Mouse (Mus musculus): ENCODE results near the gene Srek1ip1. TPM values are rescaled to one million over a fixed set of nuclear protein-coding genes. Genes with fewer than 3 reads are reported as not detected.

The Srek1ip1 gene
- total and polyA plus RNA-seq, 3 experiments: 9.7 to 47.8 (median 29.0) TPM

DNA sequence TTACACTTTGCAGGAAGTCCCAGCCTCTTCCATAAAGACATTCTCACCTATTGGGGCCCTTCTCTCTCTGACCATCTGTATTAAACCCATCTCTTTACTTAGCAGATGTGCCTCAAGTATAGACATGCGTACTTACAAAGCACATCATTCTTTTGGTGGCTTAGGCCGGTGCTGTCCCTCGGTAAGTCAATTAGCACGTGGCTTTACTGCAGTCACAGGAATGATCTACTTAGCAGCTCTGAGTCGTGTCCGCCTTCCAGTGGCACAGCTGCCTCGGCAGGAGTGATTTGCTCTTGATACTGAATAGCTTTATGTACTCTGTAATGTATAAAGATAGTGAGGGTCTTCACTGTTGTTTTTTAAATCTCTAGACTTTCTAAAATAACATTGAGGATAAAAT, 45.3 kb downstream of the Srek1ip1 start:
- in situ Hi-C loops (cut with MboI; ENCODE audit: low pct_ligation_motif_present, low pct_unique_long_range_greater_than_20kb, low sequenced_read_pairs): no loop called here
- Histone ChIP-seq H3K9me3 (replicated peaks; ENCODE audit: low read length) (no peaks in the 10 kb centered on the region), H3K9ac (ENCODE audit: insufficient read depth, low read depth) (no peak overlapping the region), H3K4me3 (replicated peaks in 1 of 3; ENCODE audit: low read depth in 2 of 3, low read length in 2 of 3, poor library complexity in 1 of 3) (no peak overlapping the region), H3K27me3 (replicated peaks) (no peaks in the 10 kb centered on the region), H3K27ac (ENCODE audit: insufficient read depth, low read depth) (no peak overlapping the region), H3K79me2 (replicated peaks; ENCODE audit: control insufficient read depth, extremely low read depth, insufficient read depth, poor library complexity, severe bottlenecking) (no peaks in the 10 kb centered on the region), H3K4me1 (ENCODE audit: control insufficient read depth in 1 of 2, insufficient read depth in 2 of 2) (peaks cover 0 to 19% of the 10 kb centered on the region in 2 experiments; a peak in 2 of 4 replicates), H3K4me2 (ENCODE audit: insufficient read depth, low read depth, poor library complexity, severe bottlenecking) (no peak overlapping the region), H3K36me3 (replicated peaks in 1 of 2; ENCODE audit: control insufficient read depth in 1 of 2, insufficient read depth in 1 of 2, low read length in 1 of 2) (peaks cover 23 to 53% of the 10 kb centered on the region in 2 experiments)
- peak; percentile 68 for DNase-seq (ENCODE audit: extremely low read depth)
- TF ChIP-seq ZMIZ1 (IDR thresholded peaks at IDR 0.05; ENCODE audit: low read depth, low read length) (no peak), CHD1 (IDR thresholded peaks at IDR 0.05; ENCODE audit: low read depth, low read length) (no peak), MYC (IDR thresholded peaks at IDR 0.05; ENCODE audit: low read depth, low read length) (no peak), MAX (IDR thresholded peaks at IDR 0.05; ENCODE audit: low read length) (peak; percentile 78)
- dilution Hi-C loops (cut with MboI; ENCODE audit: extremely low pct_ligation_motif_present, extremely low pct_unique_long_range_greater_than_20kb, low sequenced_read_pairs): no loop called here

DNA sequence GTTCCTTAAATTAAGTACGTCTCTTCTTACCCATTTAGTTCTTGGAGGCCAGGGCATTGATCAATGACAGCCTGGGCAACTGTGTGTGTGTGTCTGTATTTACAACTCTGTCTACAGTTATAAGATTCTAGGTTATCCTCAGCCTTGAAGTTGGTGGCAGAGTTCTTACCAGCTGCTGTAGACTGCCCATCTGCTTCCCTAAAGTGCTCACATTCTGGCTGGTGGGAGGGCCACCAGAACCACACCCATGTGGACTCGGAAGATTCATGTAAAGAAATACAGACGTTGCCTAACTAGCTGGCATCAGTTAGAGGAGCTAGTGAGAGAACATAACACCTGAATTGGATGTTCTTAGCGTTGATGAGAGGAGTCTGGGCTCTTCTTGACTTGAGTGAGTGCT, 49.7 kb downstream of the Srek1ip1 start:
- in situ Hi-C loops (cut with MboI; ENCODE audit: low pct_ligation_motif_present, low pct_unique_long_range_greater_than_20kb, low sequenced_read_pairs): no loop called here

GRCm38 (mm10) chr13:104843295-104844089, 51.2 kb downstream of the Srek1ip1 start:
- in situ Hi-C loops (cut with MboI; ENCODE audit: low pct_ligation_motif_present, low pct_unique_long_range_greater_than_20kb, low sequenced_read_pairs) (no loop called here), dilution Hi-C loops (cut with MboI; ENCODE audit: extremely low pct_ligation_motif_present, extremely low pct_unique_long_range_greater_than_20kb, low sequenced_read_pairs) (no loop called here)
- Histone ChIP-seq H3K27me3 (replicated peaks) (no peaks in the 10 kb centered on the region), H3K4me1 (ENCODE audit: control insufficient read depth in 1 of 2, insufficient read depth in 2 of 2) (peaks cover 0 to 4% of the 10 kb centered on the region in 2 experiments; a peak in 1 of 4 replicates), H3K36me3 (replicated peaks in 1 of 2; ENCODE audit: control insufficient read depth in 1 of 2, insufficient read depth in 1 of 2, low read length in 1 of 2) (peaks cover 4 to 14% of the 10 kb centered on the region in 2 experiments), H3K79me2 (replicated peaks; ENCODE audit: control insufficient read depth, extremely low read depth, insufficient read depth, poor library complexity, severe bottlenecking) (no peaks in the 10 kb centered on the region), H3K27ac (ENCODE audit: insufficient read depth, low read depth) (no peak overlapping the region), H3K4me3 (replicated peaks in 1 of 3; ENCODE audit: low read depth in 2 of 3, low read length in 2 of 3, poor library complexity in 1 of 3) (no peak overlapping the region), H3K9ac (ENCODE audit: insufficient read depth, low read depth) (no peak overlapping the region), H3K9me3 (replicated peaks; ENCODE audit: low read length) (no peaks in the 10 kb centered on the region), H3K4me2 (ENCODE audit: insufficient read depth, low read depth, poor library complexity, severe bottlenecking) (no peak overlapping the region)
- no peak for DNase-seq (ENCODE audit: extremely low read depth)
- peak; percentile 59; the same call in 1 of the 2 replicates for TF ChIP-seq MAFK (IDR thresholded peaks at IDR 0.05; ENCODE audit: insufficient replicate concordance, low read length)
- no peak for TF ChIP-seq MYC (IDR thresholded peaks at IDR 0.05; ENCODE audit: low read depth, low read length)

More for the DNA sequence above, 49.7 kb downstream of the Srek1ip1 start:
- no peak overlapping the region for H3K27ac ChIP-seq (ENCODE audit: insufficient read depth, low read depth)
- no peak overlapping the region for H3K4me3 ChIP-seq (replicated peaks in 1 of 3; ENCODE audit: low read depth in 2 of 3, low read length in 2 of 3, poor library complexity in 1 of 3)
- H3K79me2 ChIP-seq (replicated peaks; ENCODE audit: control insufficient read depth, extremely low read depth, insufficient read depth, poor library complexity, severe bottlenecking): no peaks in the 10 kb centered on the region
- H3K9ac ChIP-seq (ENCODE audit: insufficient read depth, low read depth): no peak overlapping the region
- no peak overlapping the region for H3K4me2 ChIP-seq (ENCODE audit: insufficient read depth, low read depth, poor library complexity, severe bottlenecking)
- peaks cover 9 to 24% of the 10 kb centered on the region in 2 experiments for H3K36me3 ChIP-seq (replicated peaks in 1 of 2; ENCODE audit: control insufficient read depth in 1 of 2, insufficient read depth in 1 of 2, low read length in 1 of 2)
- no peaks in the 10 kb centered on the region for H3K27me3 ChIP-seq (replicated peaks)
- dilution Hi-C loops (cut with MboI; ENCODE audit: extremely low pct_ligation_motif_present, extremely low pct_unique_long_range_greater_than_20kb, low sequenced_read_pairs): no loop called here
- H3K9me3 ChIP-seq (replicated peaks; ENCODE audit: low read length): no peaks in the 10 kb centered on the region
- no peak for TF ChIP-seq TBP (conservative IDR thresholded peaks at IDR 0.05; ENCODE audit: low read depth, low read length)
- DNase-seq (ENCODE audit: extremely low read depth): no peak
- H3K4me1 ChIP-seq (ENCODE audit: control insufficient read depth in 1 of 2, insufficient read depth in 2 of 2): peaks cover 0 to 17% of the 10 kb centered on the region in 2 experiments; a peak in 2 of 4 replicates

Measured in CH12.LX (cell line).